Mouse (Mus musculus): ENCODE data around the gene Sult1b1. TPM values are rescaled to one million over a fixed set of nuclear protein-coding genes. Genes with fewer than 3 reads are reported as not detected.
"Not testable (repeated sequence)": the region's sequence is repeated elsewhere in the genome, so short reads cannot be mapped to it uniquely, and the experiment has no call there.

The Sult1b1 gene
- polyA plus RNA-seq, 1 experiment, result not detected

DNA sequence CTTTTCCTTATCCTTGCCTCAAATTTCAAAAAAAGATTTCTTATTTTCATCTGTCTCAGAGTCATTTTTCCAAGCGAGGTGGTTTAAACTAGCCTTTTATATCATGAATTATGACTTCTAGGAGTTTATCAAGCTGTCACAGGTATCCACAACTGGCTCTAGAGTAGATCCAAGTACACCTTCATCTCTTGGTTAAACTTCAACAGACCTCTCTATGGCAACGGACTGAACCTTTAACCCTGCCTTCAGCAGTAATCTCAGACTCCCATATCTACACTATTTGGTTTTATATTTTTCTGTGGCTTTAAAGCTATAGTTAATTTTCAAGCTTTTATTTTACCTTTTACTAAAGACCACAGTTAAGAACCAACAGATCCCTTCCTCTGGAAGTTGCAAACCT, 5.7 kb downstream of the Sult1b1 start:
- Histone ChIP-seq H3K9ac (ENCODE audit: low read depth, poor library complexity, severe bottlenecking) (no peak overlapping the region), H3K27me3 (ENCODE audit: control insufficient read depth, insufficient read depth, low read length, poor library complexity, severe bottlenecking) (no peaks in the 10 kb centered on the region), H3K4me1 (ENCODE audit: control insufficient read depth, insufficient read depth, low read length) (no peaks in the 10 kb centered on the region), H3K36me3 (ENCODE audit: control insufficient read depth, insufficient read depth, low read length, poor library complexity, severe bottlenecking) (no peaks in the 10 kb centered on the region), H3K4me3 (ENCODE audit: low read depth, low read length) (no peak overlapping the region), H3K27ac (ENCODE audit: insufficient read depth, low read length) (no peak overlapping the region), H3K9me3 (replicated peaks; ENCODE audit: control insufficient read depth, insufficient read depth, low read length, poor library complexity, severe bottlenecking) (no peaks in the 10 kb centered on the region)
- TF ChIP-seq EP300 (IDR thresholded peaks at IDR 0.05; ENCODE audit: insufficient read depth, low read depth, low read length), result no peak
- TF ChIP-seq POLR2A (IDR thresholded peaks at IDR 0.05; ENCODE audit: insufficient read depth, low read length), result no peak
- no peak for TF ChIP-seq CTCF (IDR thresholded peaks at IDR 0.05; ENCODE audit: low read depth, low read length)

GRCm38 (mm10) chr5:87523561-87523960, 14.4 kb downstream of the Sult1b1 start:
- not testable (repeated sequence) for H3K36me3 ChIP-seq (ENCODE audit: control insufficient read depth, insufficient read depth, low read length, poor library complexity, severe bottlenecking); H3K27ac ChIP-seq (ENCODE audit: insufficient read depth, low read length); H3K9ac ChIP-seq (ENCODE audit: low read depth, poor library complexity, severe bottlenecking); H3K4me1 ChIP-seq (ENCODE audit: control insufficient read depth, insufficient read depth, low read length); H3K27me3 ChIP-seq (ENCODE audit: control insufficient read depth, insufficient read depth, low read length, poor library complexity, severe bottlenecking); H3K9me3 ChIP-seq (replicated peaks; ENCODE audit: control insufficient read depth, insufficient read depth, low read length, poor library complexity, severe bottlenecking); H3K4me3 ChIP-seq (ENCODE audit: low read depth, low read length)

DNA sequence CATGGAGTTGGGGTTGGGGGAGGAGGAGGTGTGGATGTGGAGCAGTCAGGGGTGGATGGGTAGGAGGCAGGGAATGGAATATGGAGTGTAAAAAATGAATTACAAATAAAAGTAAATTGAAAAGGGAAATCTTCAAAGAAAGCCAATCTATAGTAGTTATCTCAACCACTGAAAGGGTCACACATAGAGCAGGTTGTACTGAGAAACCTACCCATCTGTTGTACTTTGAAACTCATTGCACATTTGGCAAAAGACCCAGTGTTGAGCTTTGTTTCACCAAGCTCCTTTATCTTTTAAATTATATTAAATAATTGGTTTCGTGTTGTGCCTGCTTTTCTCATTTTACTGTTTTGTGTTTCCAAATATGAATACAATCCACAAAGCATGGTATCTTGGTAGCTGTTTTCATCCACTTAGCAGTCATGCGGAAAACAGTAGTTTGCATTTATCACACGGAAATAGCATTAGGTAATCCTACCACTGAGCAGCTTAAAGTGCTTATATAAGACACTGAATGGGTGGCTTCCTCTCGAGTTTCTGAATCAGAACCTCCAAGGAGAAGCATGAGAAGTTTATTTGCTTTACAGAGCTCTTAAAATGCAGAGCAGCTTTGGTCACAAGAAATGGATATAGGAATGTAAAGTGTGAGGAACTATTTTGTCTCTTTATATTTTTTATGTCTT, 32.1 kb downstream of the Sult1b1 start:
- H3K27me3 ChIP-seq (ENCODE audit: control insufficient read depth, insufficient read depth, low read length, poor library complexity, severe bottlenecking), result no peaks in the 10 kb centered on the region
- no peaks in the 10 kb centered on the region for H3K9me3 ChIP-seq (replicated peaks; ENCODE audit: control insufficient read depth, insufficient read depth, low read length, poor library complexity, severe bottlenecking)
- no peaks in the 10 kb centered on the region for H3K4me1 ChIP-seq (ENCODE audit: control insufficient read depth, insufficient read depth, low read length)
- no peaks in the 10 kb centered on the region for H3K36me3 ChIP-seq (ENCODE audit: control insufficient read depth, insufficient read depth, low read length, poor library complexity, severe bottlenecking)
- no peak overlapping the region for H3K9ac ChIP-seq (ENCODE audit: low read depth, poor library complexity, severe bottlenecking)
- no peak for TF ChIP-seq POLR2A (IDR thresholded peaks at IDR 0.05; ENCODE audit: insufficient read depth, low read length)
- no peak for TF ChIP-seq CTCF (IDR thresholded peaks at IDR 0.05; ENCODE audit: low read depth, low read length)
- no peak for TF ChIP-seq EP300 (IDR thresholded peaks at IDR 0.05; ENCODE audit: insufficient read depth, low read depth, low read length)
- H3K4me3 ChIP-seq (ENCODE audit: low read depth, low read length), result no peak overlapping the region
- no peak overlapping the region for H3K27ac ChIP-seq (ENCODE audit: insufficient read depth, low read length)

GRCm38 (mm10) chr5:87502687-87503086, 35.3 kb downstream of the Sult1b1 start:
- Histone ChIP-seq H3K4me3 (ENCODE audit: low read depth, low read length) (no peak overlapping the region), H3K27ac (ENCODE audit: insufficient read depth, low read length) (no peak overlapping the region), H3K36me3 (ENCODE audit: control insufficient read depth, insufficient read depth, low read length, poor library complexity, severe bottlenecking) (no peaks in the 10 kb centered on the region), H3K4me1 (ENCODE audit: control insufficient read depth, insufficient read depth, low read length) (no peaks in the 10 kb centered on the region), H3K27me3 (ENCODE audit: control insufficient read depth, insufficient read depth, low read length, poor library complexity, severe bottlenecking) (no peaks in the 10 kb centered on the region), H3K9me3 (replicated peaks; ENCODE audit: control insufficient read depth, insufficient read depth, low read length, poor library complexity, severe bottlenecking) (no peaks in the 10 kb centered on the region), H3K9ac (ENCODE audit: low read depth, poor library complexity, severe bottlenecking) (no peak overlapping the region)
- TF ChIP-seq CTCF (IDR thresholded peaks at IDR 0.05; ENCODE audit: low read depth, low read length) (no peak), EP300 (IDR thresholded peaks at IDR 0.05; ENCODE audit: insufficient read depth, low read depth, low read length) (no peak), POLR2A (IDR thresholded peaks at IDR 0.05; ENCODE audit: insufficient read depth, low read length) (no peak)

DNA sequence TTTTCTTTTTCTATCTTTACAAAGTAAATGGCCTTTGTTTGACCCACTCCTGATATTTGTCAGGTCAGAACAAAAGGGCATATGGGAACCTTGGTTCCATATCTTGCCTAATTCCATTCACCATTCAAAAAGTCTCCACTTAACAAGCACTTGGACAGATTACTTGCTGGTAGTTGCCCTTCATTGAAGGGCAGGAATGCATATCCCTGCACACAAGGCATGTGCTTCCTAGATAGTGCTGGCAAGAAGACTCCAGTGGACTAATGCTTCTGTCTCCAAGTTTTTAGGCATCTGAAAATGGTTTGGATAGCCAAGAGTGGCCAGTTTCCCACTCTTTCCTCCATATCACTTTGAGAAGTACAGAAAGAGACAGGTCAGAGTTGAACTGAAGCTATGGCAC, 38.7 kb downstream of the Sult1b1 start:
- Histone ChIP-seq H3K9ac (ENCODE audit: low read depth, poor library complexity, severe bottlenecking) (no peak overlapping the region), H3K9me3 (replicated peaks; ENCODE audit: control insufficient read depth, insufficient read depth, low read length, poor library complexity, severe bottlenecking) (no peaks in the 10 kb centered on the region), H3K27ac (ENCODE audit: insufficient read depth, low read length) (no peak overlapping the region), H3K27me3 (ENCODE audit: control insufficient read depth, insufficient read depth, low read length, poor library complexity, severe bottlenecking) (no peaks in the 10 kb centered on the region), H3K4me1 (ENCODE audit: control insufficient read depth, insufficient read depth, low read length) (no peaks in the 10 kb centered on the region), H3K4me3 (ENCODE audit: low read depth, low read length) (no peak overlapping the region), H3K36me3 (ENCODE audit: control insufficient read depth, insufficient read depth, low read length, poor library complexity, severe bottlenecking) (no peaks in the 10 kb centered on the region)
- TF ChIP-seq POLR2A (IDR thresholded peaks at IDR 0.05; ENCODE audit: insufficient read depth, low read length) (no peak), CTCF (IDR thresholded peaks at IDR 0.05; ENCODE audit: low read depth, low read length) (no peak), EP300 (IDR thresholded peaks at IDR 0.05; ENCODE audit: insufficient read depth, low read depth, low read length) (no peak)

- H3K36me3 ChIP-seq (ENCODE audit: control insufficient read depth, insufficient read depth, low read length, poor library complexity, severe bottlenecking), result no peaks in the 10 kb centered on the region
- no peaks in the 10 kb centered on the region for H3K9me3 ChIP-seq (replicated peaks; ENCODE audit: control insufficient read depth, insufficient read depth, low read length, poor library complexity, severe bottlenecking)
- H3K27ac ChIP-seq (ENCODE audit: insufficient read depth, low read length), result no peak overlapping the region
- H3K4me1 ChIP-seq (ENCODE audit: control insufficient read depth, insufficient read depth, low read length), result no peaks in the 10 kb centered on the region
- TF ChIP-seq CTCF (IDR thresholded peaks at IDR 0.05; ENCODE audit: low read depth, low read length), result no peak
- TF ChIP-seq EP300 (IDR thresholded peaks at IDR 0.05; ENCODE audit: insufficient read depth, low read depth, low read length), result no peak
- no peak for TF ChIP-seq POLR2A (IDR thresholded peaks at IDR 0.05; ENCODE audit: insufficient read depth, low read length)
- no peaks in the 10 kb centered on the region for H3K27me3 ChIP-seq (ENCODE audit: control insufficient read depth, insufficient read depth, low read length, poor library complexity, severe bottlenecking)
- no peak overlapping the region for H3K9ac ChIP-seq (ENCODE audit: low read depth, poor library complexity, severe bottlenecking)
- H3K4me3 ChIP-seq (ENCODE audit: low read depth, low read length), result no peak overlapping the region
Observed at GRCm38 (mm10) chr5:87498936-87499335, 39.1 kb downstream of the Sult1b1 start.

Data from ES-Bruce4 (cell line).